Mouse (Mus musculus) limb, embryonic 10.5 days (tissue): ENCODE data around the gene 1700028P14Rik. TPM values are rescaled to one million over a fixed set of nuclear protein-coding genes. Genes with fewer than 3 reads are reported as not detected.

Experiments used
- DNase-seq: peaks from one replicate; pipeline ENCODE4 v3.0.0-alpha.2; 2017; ENCODE audit warnings: low spot score
- H3K27ac ChIP-seq: fragments of 300-500 bp; sonication (generic); 2 replicates; pipeline ENCODE4 v1.5.1; 2016; ENCODE audit warnings: mild to moderate bottlenecking
- H3K27me3 ChIP-seq: fragments of 300-500 bp; sonication (generic); 2 replicates; pipeline ENCODE4 v1.6.1; 2016; ENCODE audit warnings: low read depth, mild to moderate bottlenecking; ENCODE audit not compliant: poor library complexity, severe bottlenecking
- H3K36me3 ChIP-seq: fragments of 300-500 bp; sonication (generic); 2 replicates; pipeline ENCODE4 v1.6.1; 2016; ENCODE audit warnings: mild to moderate bottlenecking, moderate library complexity
- H3K4me1 ChIP-seq: fragments of 300-500 bp; sonication (generic); 2 replicates; pipeline ENCODE4 v1.6.1; 2016
- H3K4me3 ChIP-seq: fragments of 300-500 bp; sonication (generic); 2 replicates; pipeline ENCODE4 v1.5.1; 2016; ENCODE audit warnings: mild to moderate bottlenecking, moderate library complexity
- H3K9me3 ChIP-seq: fragments of 300-500 bp; sonication (generic); replicated peaks from 2 replicates; pipeline ENCODE4 v1.6.1; 2016; ENCODE audit warnings: mild to moderate bottlenecking
- WGBS: fragments of 180-500 bp; shearing (Covaris S2); methylation state at CpG from one replicate; pipeline ENCODE4 v1.1.7; 2016; 5-methylcytosine and 5-hydroxymethylcytosine counted together
- polyA plus RNA-seq: library from polyadenylated mRNA; unstranded; fragments of >200 nt; fragmentation: Nextera tagmentation; extraction: Ambion mirVana; gene quantifications from 2 replicates; pipeline ENCODE4 v1.2.1, GENCODE M21; 2016

Gene 1700028P14Rik
- polyA plus RNA-seq, 1 experiment from 2014 or later, result not detected

GRCm38 (mm10) chr19:23511303-23511702, 141.3 kb downstream of the 1700028P14Rik start:
- H3K9me3 ChIP-seq, result no peaks in the 10 kb centered on the region
- no peak for DNase-seq
- no peak overlapping the region for H3K4me3 ChIP-seq
- no peak overlapping the region for H3K27ac ChIP-seq
- WGBS, result 45% methylated on average over 2 of the region's 2 CpGs
- H3K4me1 ChIP-seq, result peaks cover 15% of the 10 kb centered on the region
- no peaks in the 10 kb centered on the region for H3K36me3 ChIP-seq
- no peaks in the 10 kb centered on the region for H3K27me3 ChIP-seq

Other genes starting within 250 kb of the 1700028P14Rik start
- gene Mamdc2, start 204.4 kb downstream of the 1700028P14Rik start, polyA plus RNA-seq, result 2.0 and 2.3 TPM in 2 replicates
- gene Ptar1, start 34.6 kb upstream of the 1700028P14Rik start, polyA plus RNA-seq, result 5.0 and 6.2 TPM in 2 replicates
- 0.10 and 0.16 TPM in 2 replicates for gene Apba1, start 106.1 kb upstream of the 1700028P14Rik start, polyA plus RNA-seq